Mouse (Mus musculus) intestine, postnatal 0 days (tissue): ENCODE measurements at regions not wholly inside any gene's neighbourhood (a gene's known extent, or its start where the extent isn't known, plus 50 kb on each side); places are given as distances from the start of the nearest gene placed in this dataset.

Source experiments
- ATAC-seq: fragments of 200-750 bp; cut with Nextera tagmentation; 2 replicates; pipeline ENCODE4 v1.8.0; 2017; ENCODE audit warnings: mild to moderate bottlenecking, moderate TSS enrichment, moderate library complexity
- H3K27ac ChIP-seq: fragments of 300-500 bp; sonication (generic); 2 replicates; pipeline ENCODE4 v1.5.1; 2014; ENCODE audit warnings: mild to moderate bottlenecking, low read depth, low read length, moderate library complexity
- H3K27me3 ChIP-seq: fragments of 300-500 bp; sonication (generic); replicated peaks from 2 replicates; pipeline ENCODE4 v1.6.1; 2014; ENCODE audit warnings: low read length, mixed read lengths; ENCODE audit not compliant: control insufficient read depth, insufficient read depth
- H3K36me3 ChIP-seq: fragments of 300-500 bp; sonication (generic); 2 replicates; pipeline ENCODE4 v1.6.1; 2014; ENCODE audit warnings: mild to moderate bottlenecking, moderate library complexity; ENCODE audit not compliant: control insufficient read depth, insufficient read depth
- H3K4me1 ChIP-seq: fragments of 300-500 bp; sonication (generic); replicated peaks from 2 replicates; pipeline ENCODE4 v1.6.1; 2014; ENCODE audit warnings: antibody characterized with exemption, low read length, mixed read lengths; ENCODE audit not compliant: control insufficient read depth, insufficient read depth
- H3K4me2 ChIP-seq: fragments of 300-500 bp; sonication (generic); replicated peaks from 2 replicates; pipeline ENCODE4 v1.6.1; 2014; ENCODE audit warnings: low read depth, mild to moderate bottlenecking, moderate library complexity
- H3K4me3 ChIP-seq: fragments of 300-500 bp; sonication (generic); 2 replicates; pipeline ENCODE4 v1.5.1; 2014; ENCODE audit warnings: low read depth, low read length
- H3K9ac ChIP-seq: fragments of 300-500 bp; sonication (generic); 2 replicates; pipeline ENCODE4 v1.6.1; 2014; ENCODE audit warnings: mild to moderate bottlenecking, low read depth, low read length
- H3K9me3 ChIP-seq: fragments of 300-500 bp; sonication (generic); 2 replicates; pipeline ENCODE4 v1.6.1; 2016; ENCODE audit warnings: mixed run types; ENCODE audit not compliant: control insufficient read depth
- CTCF ChIP-seq: sonication (generic); IDR thresholded peaks from 2 replicates; pipeline ENCODE4 v1.5.1; 2016; ENCODE audit warnings: low read depth, mild to moderate bottlenecking, control low read depth, antibody characterized with exemption, moderate library complexity
- WGBS: fragments of 180-500 bp; shearing (Covaris S2); extraction: QIAGEN DNeasy Blood & Tissue Kit; methylation state at CpG from one replicate; pipeline ENCODE4 v1.1.7; 2014; 5-methylcytosine and 5-hydroxymethylcytosine counted together

DNA sequence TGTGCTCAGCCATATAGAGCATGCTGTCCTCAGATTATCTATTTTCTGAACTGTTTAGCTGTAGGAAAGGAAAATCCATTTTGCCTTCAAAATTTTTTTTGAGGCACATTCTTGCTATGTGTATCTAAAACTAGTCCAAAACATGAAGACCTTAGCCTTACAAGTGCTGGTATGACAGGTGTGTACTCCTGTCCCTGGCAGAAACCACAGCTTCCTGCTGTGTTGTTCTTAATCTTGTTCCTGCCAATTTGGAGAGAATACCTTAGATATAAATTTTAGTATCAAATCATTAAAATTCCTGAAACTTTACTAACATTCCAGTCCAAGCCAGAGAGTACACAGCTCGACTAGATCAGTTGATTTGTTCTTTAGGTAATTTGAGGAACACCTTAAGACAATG lies 503.7 kb upstream of the Sptlc3 start:
- WGBS = 33% methylated on average over 1 of the region's 1 CpGs
- Histone ChIP-seq H3K4me2 (no peak overlapping the region), H3K27me3 (no peaks in the 10 kb centered on the region), H3K9me3 (no peaks in the 10 kb centered on the region), H3K9ac (no peak overlapping the region), H3K4me1 (no peaks in the 10 kb centered on the region), H3K27ac (no peak overlapping the region), H3K4me3 (no peak overlapping the region), H3K36me3 (no peaks in the 10 kb centered on the region)
- no peak for TF ChIP-seq CTCF
- no peak for ATAC-seq

DNA sequence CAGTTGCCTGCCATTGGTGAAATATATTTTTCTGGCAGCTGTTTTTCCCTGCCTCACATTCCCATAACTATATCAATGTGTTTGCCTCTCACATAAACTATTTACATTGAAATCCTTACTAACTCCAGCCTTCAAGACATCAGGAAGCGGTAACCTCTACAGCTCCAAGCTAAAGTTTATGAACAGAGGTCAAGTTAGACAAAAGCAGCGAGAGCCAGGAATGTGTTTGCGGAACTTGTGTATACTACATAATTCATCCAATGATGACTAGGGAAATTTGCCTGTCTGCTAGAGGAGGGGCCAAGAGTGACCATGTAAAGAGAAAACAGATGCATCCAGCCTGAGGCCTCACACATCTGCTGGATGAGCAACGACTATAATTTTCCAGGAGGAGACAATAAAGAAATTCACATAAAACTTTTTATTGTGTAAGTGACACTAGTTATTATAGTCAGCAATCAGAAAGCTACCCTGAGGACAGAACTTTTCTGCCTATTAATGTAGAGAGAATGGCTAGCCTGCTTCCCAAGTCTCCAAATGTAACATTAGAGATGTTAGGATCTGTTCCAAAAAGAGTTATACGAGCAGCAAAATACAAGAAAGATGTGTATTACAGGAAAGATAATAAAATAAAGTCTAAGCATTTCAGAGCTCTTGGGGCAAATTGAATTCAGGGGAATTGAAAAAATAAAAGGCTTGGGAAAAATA lies 461.5 kb upstream of the Sptlc3 start:
- H3K36me3 ChIP-seq = no peaks in the 10 kb centered on the region
- H3K9me3 ChIP-seq = no peaks in the 10 kb centered on the region
- H3K27ac ChIP-seq = no peak overlapping the region
- no peaks in the 10 kb centered on the region for H3K27me3 ChIP-seq
- H3K4me2 ChIP-seq = no peak overlapping the region
- H3K4me1 ChIP-seq = no peaks in the 10 kb centered on the region
- TF ChIP-seq CTCF = no peak
- ATAC-seq = no peak
- no peak overlapping the region for H3K4me3 ChIP-seq
- 51% methylated on average over 5 of the region's 5 CpGs for WGBS
- H3K9ac ChIP-seq = no peak overlapping the region

DNA sequence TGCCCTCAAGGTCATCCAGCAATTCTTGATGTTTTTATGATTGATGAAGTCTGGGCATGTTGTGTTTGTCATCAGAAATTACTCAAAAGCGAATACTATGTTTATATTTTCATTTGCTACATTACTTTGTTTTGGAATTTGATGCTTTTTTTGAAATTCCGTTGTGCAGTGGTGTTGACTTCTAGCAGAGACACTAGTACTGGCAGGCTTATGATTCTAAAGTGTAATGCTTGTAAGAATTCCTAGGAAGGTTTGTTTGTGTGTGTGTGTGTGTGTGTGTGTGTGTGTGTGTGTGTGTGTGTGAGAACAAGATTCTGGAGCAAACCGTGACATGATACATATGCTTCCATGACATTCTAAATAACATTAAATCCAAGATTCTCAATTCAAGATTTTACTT lies 458.9 kb upstream of the Sptlc3 start:
- 63% methylated on average over 3 of the region's 3 CpGs for WGBS
- ATAC-seq = no peak
- TF ChIP-seq CTCF = no peak
- Histone ChIP-seq H3K36me3 (no peaks in the 10 kb centered on the region), H3K4me2 (no peak overlapping the region), H3K9me3 (no peaks in the 10 kb centered on the region), H3K4me3 (no peak overlapping the region), H3K4me1 (no peaks in the 10 kb centered on the region), H3K27ac (no peak overlapping the region), H3K27me3 (no peaks in the 10 kb centered on the region), H3K9ac (no peak overlapping the region)

DNA sequence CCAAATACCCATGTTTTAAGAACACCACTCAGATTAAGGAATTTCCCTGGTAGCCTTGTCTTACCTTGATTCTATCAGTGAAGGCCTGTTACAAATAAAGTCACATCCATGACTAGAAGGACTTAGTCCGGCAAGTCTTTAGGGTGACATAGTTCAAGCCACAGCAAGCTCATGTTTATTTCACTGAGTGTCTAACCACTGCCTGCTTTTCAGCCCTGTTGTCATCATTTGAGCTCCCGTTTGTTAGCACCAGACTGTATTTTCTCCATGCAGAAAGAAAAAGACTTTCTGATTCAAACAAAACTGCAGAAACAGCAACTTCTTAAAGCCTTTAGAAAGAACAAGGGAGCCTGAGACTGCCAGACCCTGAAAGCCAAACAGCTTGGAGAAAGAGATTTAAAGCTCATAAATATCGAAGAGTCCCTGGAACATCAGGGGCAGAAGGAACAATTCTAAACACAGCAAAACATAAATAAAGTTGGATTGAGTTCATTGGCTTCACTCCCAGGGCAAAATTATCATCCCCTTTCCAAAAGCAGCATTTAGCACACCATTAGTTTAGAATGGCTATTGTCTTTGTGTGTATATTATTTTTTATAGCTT lies 451.9 kb upstream of the Sptlc3 start:
- Histone ChIP-seq H3K9ac (no peak overlapping the region), H3K27me3 (no peaks in the 10 kb centered on the region), H3K36me3 (no peaks in the 10 kb centered on the region), H3K4me1 (no peaks in the 10 kb centered on the region), H3K4me2 (no peak overlapping the region), H3K9me3 (no peaks in the 10 kb centered on the region), H3K27ac (no peak overlapping the region), H3K4me3 (no peak overlapping the region)
- WGBS = 64% methylated on average over 3 of the region's 3 CpGs
- ATAC-seq = no peak
- no peak for TF ChIP-seq CTCF

DNA sequence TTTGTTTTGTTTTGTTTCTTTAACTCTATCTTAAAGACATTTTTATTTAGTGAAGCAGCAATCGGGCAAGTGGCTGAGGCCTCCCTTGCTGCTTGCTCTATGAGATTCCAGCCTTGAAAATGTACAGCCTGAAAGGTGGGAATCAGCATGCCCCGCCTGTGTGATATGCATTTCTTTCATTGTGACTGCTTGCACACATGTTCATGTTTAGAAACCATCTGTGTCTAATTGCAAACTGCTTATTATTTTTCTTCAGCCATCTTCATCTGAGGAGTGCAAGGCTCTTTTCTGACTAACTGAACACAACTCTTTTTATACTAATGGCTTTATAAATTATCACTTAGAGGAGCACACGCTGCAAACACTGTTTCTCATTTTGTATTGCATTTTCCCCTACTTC lies 449.0 kb upstream of the Sptlc3 start:
- Histone ChIP-seq H3K36me3 (no peaks in the 10 kb centered on the region), H3K27me3 (no peaks in the 10 kb centered on the region), H3K9ac (no peak overlapping the region), H3K27ac (no peak overlapping the region), H3K9me3 (no peaks in the 10 kb centered on the region), H3K4me2 (no peak overlapping the region), H3K4me1 (no peaks in the 10 kb centered on the region), H3K4me3 (no peak overlapping the region)
- no peak for ATAC-seq
- 77% methylated on average over 3 of the region's 3 CpGs for WGBS
- TF ChIP-seq CTCF = no peak

DNA sequence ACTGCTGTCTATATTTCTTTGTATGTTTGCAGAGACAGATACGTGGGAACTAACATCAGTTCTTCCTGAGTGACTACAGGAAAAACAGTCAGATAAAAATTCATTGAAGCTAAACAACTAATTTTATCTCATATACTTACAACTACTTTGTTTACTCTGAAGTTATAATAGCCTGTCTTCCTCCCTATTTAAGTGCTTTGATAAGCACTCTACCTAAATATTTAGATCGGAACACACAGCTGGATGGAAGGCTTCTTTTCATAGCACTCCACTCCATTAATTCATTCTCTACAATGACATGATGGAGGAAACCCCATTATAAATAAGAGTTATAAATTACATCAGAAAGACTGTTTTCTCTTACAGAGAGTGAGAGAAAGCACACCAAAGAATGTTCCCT lies 438.5 kb upstream of the Sptlc3 start:
- no peak for TF ChIP-seq CTCF
- Histone ChIP-seq H3K27me3 (no peaks in the 10 kb centered on the region), H3K27ac (no peak overlapping the region), H3K4me2 (no peak overlapping the region), H3K4me3 (no peak overlapping the region), H3K9me3 (no peaks in the 10 kb centered on the region), H3K9ac (no peak overlapping the region), H3K36me3 (no peaks in the 10 kb centered on the region), H3K4me1 (no peaks in the 10 kb centered on the region)
- ATAC-seq = no peak
- 50% methylated on average over 2 of the region's 2 CpGs for WGBS
